Mouse (Mus musculus) thymus, postnatal 0 days (tissue): Measurements from ENCODE around the gene Pbx3. TPM values are rescaled to one million over a fixed set of nuclear protein-coding genes. Genes with fewer than 3 reads are reported as not detected.

Source experiments
- DNase-seq: peaks from one replicate; pipeline ENCODE4 v3.0.0-alpha.2; 2015; ENCODE audit warnings: low spot score
- polyA plus RNA-seq: library from polyadenylated mRNA; unstranded; fragments of >200 nt; fragmentation: Nextera tagmentation; extraction: Ambion mirVana; gene quantifications from 2 replicates; pipeline ENCODE4 v1.2.1, GENCODE M21; 2015

The Pbx3 gene
- polyA plus RNA-seq = 3.2 and 3.6 TPM in 2 replicates

- peak; percentile 94 for DNase-seq
Observed at GRCm38 (mm10) chr2:34372305-34373301, at the start of gene Pbx3. TSS of gene Pbx3 (minus strand) at chr2:34373142.

GRCm38 (mm10) chr2:34420256-34420655, 47.3 kb upstream of the Pbx3 start:
- no peak for DNase-seq

GRCm38 (mm10) chr2:34409741-34410340, 36.9 kb upstream of the Pbx3 start:
- no peak for DNase-seq

- no peak for DNase-seq
Observed at GRCm38 (mm10) chr2:34408341-34408740, 35.4 kb upstream of the Pbx3 start.

GRCm38 (mm10) chr2:34407596-34407995, 34.7 kb upstream of the Pbx3 start:
- no peak for DNase-seq

- peak; percentile 98 for DNase-seq
Observed at GRCm38 (mm10) chr2:34406601-34407464, 33.9 kb upstream of the Pbx3 start, which contains the start of gene Mapkap1. TSS of gene Mapkap1 (plus strand) at chr2:34406771.

GRCm38 (mm10) chr2:34399535-34399934, 26.6 kb upstream of the Pbx3 start:
- no peak for DNase-seq

GRCm38 (mm10) chr2:34378930-34379329, 6.0 kb upstream of the Pbx3 start:
- DNase-seq = no peak

GRCm38 (mm10) chr2:34374349-34374748, 1.4 kb upstream of the Pbx3 start:
- no peak for DNase-seq

GRCm38 (mm10) chr2:34373886-34374285, 944 bp upstream of the Pbx3 start:
- no peak for DNase-seq

GRCm38 (mm10) chr2:34371441-34372304, 1.3 kb downstream of the Pbx3 start:
- peak; percentile 59 for DNase-seq

GRCm38 (mm10) chr2:34370725-34371440, 2.1 kb downstream of the Pbx3 start:
- DNase-seq = peak; percentile 16

- no peak for DNase-seq
Observed at GRCm38 (mm10) chr2:34370349-34370724, 2.6 kb downstream of the Pbx3 start.

- no peak for DNase-seq
Observed at GRCm38 (mm10) chr2:34368396-34368795, 4.5 kb downstream of the Pbx3 start.

GRCm38 (mm10) chr2:34367024-34367423, 5.9 kb downstream of the Pbx3 start:
- no peak for DNase-seq

- DNase-seq = no peak
Observed at GRCm38 (mm10) chr2:34363678-34364077, 9.3 kb downstream of the Pbx3 start.

GRCm38 (mm10) chr2:34355801-34356211, 17.1 kb downstream of the Pbx3 start:
- no peak for DNase-seq

- DNase-seq = no peak
Observed at GRCm38 (mm10) chr2:34352006-34352405, 20.9 kb downstream of the Pbx3 start.

GRCm38 (mm10) chr2:34347096-34347495, 25.8 kb downstream of the Pbx3 start:
- no peak for DNase-seq

GRCm38 (mm10) chr2:34298664-34299063, 74.3 kb downstream of the Pbx3 start:
- no peak for DNase-seq
